Mouse (Mus musculus) ES-E14 (cell line): ENCODE measurements around the gene Me1. TPM values are rescaled to one million over a fixed set of nuclear protein-coding genes. Genes with fewer than 3 reads are reported as not detected.

Experiments
- DNase-seq: peaks from one replicate; pipeline ENCODE4 v3.0.0-alpha.2; 2013; ENCODE audit warnings: low read depth, low spot score
- H3K27ac ChIP-seq: 2 replicates; pipeline ENCODE4 v1.5.1; 2012; ENCODE audit warnings: low read depth, mild to moderate bottlenecking, low read length, moderate library complexity, mixed read lengths; ENCODE audit not compliant: poor library complexity, insufficient read depth, severe bottlenecking
- H3K36me3 ChIP-seq: 2 replicates; pipeline ENCODE4 v1.6.1; 2012; ENCODE audit warnings: mild to moderate bottlenecking, low read length, moderate library complexity, mixed read lengths; ENCODE audit not compliant: control insufficient read depth, poor library complexity, insufficient read depth, severe bottlenecking
- H3K4me1 ChIP-seq, 2 experiments: fragments of 150-350 bp in 1 of 2; sonication (generic) in 1 of 2; 2 replicates each; pipeline ENCODE4 v1.6.1; 2012; ENCODE audit warnings: low read length in 2 of 2, mild to moderate bottlenecking in 1 of 2, mixed read lengths in 1 of 2; ENCODE audit not compliant: control insufficient read depth in 2 of 2, insufficient read depth in 2 of 2, poor library complexity in 1 of 2
- H3K4me3 ChIP-seq, 2 experiments: fragments of 150-350 bp in 1 of 2; sonication (generic) in 1 of 2; 2 replicates each; pipeline ENCODE4 v1.5.1; 2012; ENCODE audit warnings: low read length in 2 of 2, low read depth in 1 of 2, mild to moderate bottlenecking in 1 of 2, mixed read lengths in 1 of 2; ENCODE audit not compliant: insufficient read depth in 1 of 2, poor library complexity in 1 of 2, severe bottlenecking in 1 of 2
- H3K9ac ChIP-seq: 2 replicates; pipeline ENCODE4 v1.6.1; 2012; ENCODE audit warnings: low read depth, mild to moderate bottlenecking, low read length, mixed read lengths; ENCODE audit not compliant: poor library complexity, insufficient read depth, severe bottlenecking
- H3K9me3 ChIP-seq: fragments of 150-350 bp; sonication (generic); 2 replicates; pipeline ENCODE4 v1.6.1; 2012; ENCODE audit warnings: low read depth, mild to moderate bottlenecking, low read length; ENCODE audit not compliant: control insufficient read depth, insufficient read depth
- CHD2 ChIP-seq: IDR thresholded peaks from 2 replicates; pipeline ENCODE4 v1.6.1; 2014; ENCODE audit warnings: mild to moderate bottlenecking, low read depth, low read length, inconsistent platforms
- HCFC1 ChIP-seq: IDR thresholded peaks from 2 replicates; pipeline ENCODE4 v1.6.1; 2012; ENCODE audit warnings: low read length, inconsistent platforms, borderline replicate concordance; ENCODE audit not compliant: insufficient read depth
- MAFK ChIP-seq: IDR thresholded peaks from 2 replicates; pipeline ENCODE4 v1.6.1; 2014; ENCODE audit warnings: mild to moderate bottlenecking, low read depth, low read length, inconsistent platforms; ENCODE audit not compliant: insufficient read depth
- ZC3H11A ChIP-seq: IDR thresholded peaks from 2 replicates; pipeline ENCODE4 v1.6.1; 2012; ENCODE audit warnings: low read depth, mild to moderate bottlenecking, inconsistent platforms, low read length, borderline replicate concordance
- ZNF384 ChIP-seq: IDR thresholded peaks from 2 replicates; pipeline ENCODE4 v1.6.1; 2012; ENCODE audit warnings: low read depth, low read length, inconsistent platforms
- in situ Hi-C, 2 experiments: fragments of 600-800 bp; cut with MboI; formaldehyde crosslinking; loops; one replicate each; pipeline ENCODE4 v1.15.1; 2025; ENCODE audit warnings: low sequenced_read_pairs in 2 of 2, inconsistent platforms in 1 of 2; ENCODE audit not compliant: unreplicated experiment in 2 of 2
- total RNA-seq: library from RNA; depleted of rRNA; stranded (reverse); fragments of 300-350 nt; gene quantifications from 2 replicates; pipeline ENCODE4 v1.2.3, GENCODE M21; 2012

Me1 gene
- total RNA-seq, 1 experiment: 13.4 TPM

DNA sequence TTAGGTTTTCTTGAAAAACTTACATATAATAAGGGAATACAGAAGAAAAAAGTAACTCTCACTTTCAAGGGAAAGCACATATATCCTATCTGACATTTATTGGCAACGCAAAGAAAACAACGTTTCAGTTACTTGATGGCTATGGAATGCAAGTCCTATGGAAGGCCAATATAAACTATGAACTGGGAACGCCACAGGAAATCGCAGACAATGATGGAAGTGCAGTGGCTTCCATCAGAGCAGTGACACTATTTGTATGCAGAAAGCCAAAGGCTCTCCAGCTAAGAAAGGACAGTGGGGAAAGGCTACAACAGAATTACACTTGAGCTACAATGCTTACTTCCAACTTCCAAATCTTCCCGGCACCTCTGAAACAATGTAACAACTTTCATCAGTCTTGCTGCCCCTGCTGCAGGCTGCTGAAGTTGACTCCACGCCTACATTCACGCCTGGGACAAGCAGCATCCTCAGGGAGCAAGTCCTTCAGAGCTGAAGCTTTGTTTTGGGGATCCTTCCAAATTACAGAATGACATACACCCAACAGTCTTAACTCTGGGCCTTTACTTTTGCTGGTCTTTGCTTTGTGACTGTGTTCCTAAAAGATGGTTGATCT lies 28.5 kb downstream of the Me1 start:
- no peak overlapping the region for H3K27ac ChIP-seq
- H3K4me3 ChIP-seq: no peak overlapping the region
- H3K36me3 ChIP-seq: no peaks in the 10 kb centered on the region
- in situ Hi-C loops: no loop called here
- no peak for DNase-seq
- no peaks in the 10 kb centered on the region for H3K9me3 ChIP-seq
- H3K4me1 ChIP-seq: no peaks in the 10 kb centered on the region
- TF ChIP-seq HCFC1 (no peak), ZC3H11A (no peak), CHD2 (no peak), ZNF384 (no peak), MAFK (no peak)
- no peak overlapping the region for H3K9ac ChIP-seq

DNA sequence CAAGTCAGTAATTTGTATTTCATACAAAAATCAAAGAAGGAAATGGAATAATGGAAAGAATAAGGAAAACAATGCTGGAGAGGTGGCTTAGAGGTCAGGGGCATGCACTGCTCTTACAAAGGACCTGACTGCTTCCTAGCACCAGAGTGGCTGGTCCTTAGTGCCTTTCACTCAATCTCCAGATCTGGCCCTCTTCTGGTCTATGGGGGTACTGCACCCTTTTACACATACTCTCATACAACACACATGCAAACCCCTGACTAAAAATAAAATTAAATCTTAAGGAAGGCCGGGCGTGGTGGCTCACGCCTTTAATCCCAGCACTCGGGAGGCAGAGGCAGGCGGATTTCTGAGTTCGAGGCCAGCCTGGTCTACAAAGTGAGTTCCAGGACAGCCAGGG lies 34.1 kb downstream of the Me1 start:
- Histone ChIP-seq H3K9me3 (no peaks in the 10 kb centered on the region), H3K4me3 (no peak overlapping the region), H3K27ac (no peak overlapping the region), H3K4me1 (no peaks in the 10 kb centered on the region), H3K36me3 (no peaks in the 10 kb centered on the region), H3K9ac (no peak overlapping the region)
- in situ Hi-C loops: no loop called here
- TF ChIP-seq CHD2 (no peak), ZC3H11A (no peak), ZNF384 (no peak)
- peak; percentile 73 for DNase-seq

DNA sequence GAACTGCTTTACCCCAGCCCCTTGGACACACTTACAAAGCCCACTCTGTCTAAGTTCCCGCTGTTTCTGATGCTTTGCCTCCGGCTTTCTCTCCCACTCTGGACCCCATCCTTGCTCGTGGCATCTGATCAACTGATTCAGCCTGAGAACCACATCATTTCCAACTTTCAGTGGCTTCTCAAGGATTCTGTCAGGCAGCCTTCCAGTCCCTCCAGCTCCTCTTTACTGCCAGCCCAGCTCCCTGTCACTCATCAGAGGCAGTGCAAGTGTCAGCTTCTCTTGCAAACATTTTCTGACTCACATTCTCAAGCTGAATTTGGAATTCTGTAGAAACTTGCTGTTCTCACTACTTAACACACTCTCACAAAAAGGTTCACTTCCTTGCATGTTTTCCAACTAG lies 34.5 kb downstream of the Me1 start:
- no peak for DNase-seq
- in situ Hi-C loops: no loop called here
- no peaks in the 10 kb centered on the region for H3K4me1 ChIP-seq
- no peaks in the 10 kb centered on the region for H3K36me3 ChIP-seq
- TF ChIP-seq HCFC1 (no peak), MAFK (no peak), CHD2 (no peak), ZNF384 (no peak)
- H3K9me3 ChIP-seq: no peaks in the 10 kb centered on the region
- no peak overlapping the region for H3K4me3 ChIP-seq
- no peak overlapping the region for H3K27ac ChIP-seq
- no peak overlapping the region for H3K9ac ChIP-seq

DNA sequence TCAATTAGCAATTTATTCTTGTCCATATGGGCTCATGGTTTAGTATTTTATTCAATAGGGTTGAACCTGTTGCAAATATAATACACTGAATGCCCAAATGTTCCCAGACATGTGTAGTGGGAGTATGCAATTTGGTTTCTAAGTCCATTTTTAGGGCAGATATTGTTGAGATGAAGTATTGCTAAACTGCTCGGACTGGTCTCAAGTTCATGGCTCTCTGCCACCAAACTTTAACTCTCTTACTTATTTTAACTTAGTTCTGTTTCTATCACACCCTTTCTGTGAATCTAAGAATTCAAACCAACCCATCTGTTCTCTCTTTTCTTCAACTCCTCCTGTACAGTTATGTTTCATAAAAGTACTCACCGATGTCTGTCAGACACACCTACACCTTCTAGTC lies 35.4 kb downstream of the Me1 start:
- in situ Hi-C loops: no loop called here
- H3K27ac ChIP-seq: no peak overlapping the region
- no peaks in the 10 kb centered on the region for H3K36me3 ChIP-seq
- H3K9ac ChIP-seq: no peak overlapping the region
- no peak for DNase-seq
- no peak overlapping the region for H3K4me3 ChIP-seq
- H3K4me1 ChIP-seq: no peaks in the 10 kb centered on the region
- H3K9me3 ChIP-seq: no peaks in the 10 kb centered on the region
- TF ChIP-seq HCFC1 (no peak), MAFK (no peak), ZC3H11A (no peak), CHD2 (no peak), ZNF384 (no peak)

DNA sequence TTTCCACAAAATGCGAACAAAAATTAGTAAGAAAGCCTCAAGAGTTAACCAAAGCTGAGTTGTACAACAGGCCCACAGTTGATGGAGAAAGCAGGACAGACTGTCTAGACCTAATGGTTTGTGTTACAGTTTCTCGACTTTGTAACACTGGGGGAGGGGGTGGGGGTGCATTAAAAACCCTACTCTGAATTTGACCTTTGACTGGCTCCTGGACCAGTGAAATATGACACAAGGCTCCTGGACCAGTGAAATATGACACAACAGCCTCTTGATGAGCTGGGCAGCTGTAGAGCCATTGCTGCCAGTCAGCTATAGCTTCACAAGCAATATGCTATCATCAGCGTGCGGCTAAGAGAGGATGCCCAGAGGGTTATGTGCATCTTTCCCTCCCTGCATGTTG lies 37.4 kb downstream of the Me1 start:
- no peak for DNase-seq
- Histone ChIP-seq H3K4me1 (no peaks in the 10 kb centered on the region), H3K36me3 (no peaks in the 10 kb centered on the region), H3K27ac (no peak overlapping the region), H3K9ac (no peak overlapping the region), H3K4me3 (no peak overlapping the region), H3K9me3 (no peaks in the 10 kb centered on the region)
- in situ Hi-C loops: loop anchor here in 1 of 2 experiments (10.0 kb wide), 1 partner anchor 86 kb away; the partner anchor contains the start of gene Prss35
- TF ChIP-seq ZC3H11A (no peak), MAFK (no peak), ZNF384 (no peak), CHD2 (no peak), HCFC1 (no peak)
